ENCODE assay signal across 15 mouse cellular contexts in the genomic region with DNA sequence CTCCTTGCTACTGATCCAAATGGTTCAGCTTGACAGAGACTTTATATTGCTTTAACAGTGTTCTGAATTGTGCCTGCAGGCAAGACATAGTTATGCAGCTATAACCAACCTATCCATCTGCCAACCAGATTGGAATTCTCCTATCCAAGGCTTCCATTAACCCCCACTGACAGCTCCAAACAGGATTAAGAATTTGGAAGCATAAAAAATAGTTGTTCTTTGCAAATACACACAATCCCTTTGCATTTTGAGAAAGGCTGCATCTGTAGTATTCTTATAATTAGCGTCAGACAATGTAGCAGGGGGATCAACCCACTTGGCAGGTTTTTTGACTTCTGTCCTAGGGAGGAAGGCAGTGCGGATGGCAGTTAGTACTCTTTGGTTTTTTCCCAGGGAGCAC.
A peak's percentile ranks its signal among the peaks of the same experiment; 100 is the strongest.
DNase-seq lines count a peak whose midpoint lies in the region; ATAC-seq and TF ChIP-seq lines count a peak whose summit lies in the region.
"Had no signal": no experiment of that assay in that cellular context is flagged by ENCODE, and none has a peak within 500 bp of the region (broad histone marks: within the 10 kb centered on the region; RNA-seq: fewer than 3 reads in every experiment).

No protein-coding gene starts in this region.

- H3K4me3 ChIP-seq in heart, embryonic 13.5 days: peak overlapping the region; percentile 26; the same call in 1 of the 2 replicates
- no peak overlapping the region for H3K4me3 ChIP-seq in stomach, embryonic 16.5 days (replicated peaks; ENCODE audit: low read length)
- H3K4me3 ChIP-seq in stomach, postnatal 0 days (ENCODE audit: low read depth, low read length): no peak overlapping the region
- peak overlapping the region; percentile 48 to 68 for H3K4me3 ChIP-seq in liver, embryonic 14.5 days (ENCODE audit: insufficient read depth in 1 of 2, low read depth in 2 of 2, low read length in 2 of 2)
- H3K4me3 ChIP-seq: embryonic facial prominence, embryonic 12.5 days had no signal

- H3K9ac ChIP-seq in heart, embryonic 13.5 days: no peak overlapping the region
- H3K9ac ChIP-seq in stomach, embryonic 16.5 days (ENCODE audit: low read length): no peak overlapping the region
- H3K9ac ChIP-seq in stomach, postnatal 0 days (ENCODE audit: low read length): no peak overlapping the region
- H3K9ac ChIP-seq in liver, embryonic 14.5 days (replicated peaks): peak overlapping the region; percentile 93
- H3K9ac ChIP-seq: embryonic facial prominence, embryonic 12.5 days had no signal

- no peaks in the 10 kb centered on the region for H3K9me3 ChIP-seq in heart, embryonic 13.5 days
- H3K9me3 ChIP-seq in stomach, embryonic 16.5 days (replicated peaks; ENCODE audit: control insufficient read depth, low read length): no peaks in the 10 kb centered on the region
- H3K9me3 ChIP-seq in stomach, postnatal 0 days (ENCODE audit: control insufficient read depth, low read length): no peaks in the 10 kb centered on the region
- no peaks in the 10 kb centered on the region for H3K9me3 ChIP-seq in liver, embryonic 14.5 days (ENCODE audit: control insufficient read depth, low read length)
- H3K9me3 ChIP-seq: embryonic facial prominence, embryonic 12.5 days had no signal

- peaks cover 15% of the 10 kb centered on the region for H3K4me1 ChIP-seq in heart, embryonic 13.5 days
- peaks cover 14% of the 10 kb centered on the region for H3K4me1 ChIP-seq in stomach, embryonic 16.5 days (ENCODE audit: control insufficient read depth, insufficient read depth, low read length)
- H3K4me1 ChIP-seq in stomach, postnatal 0 days (replicated peaks; ENCODE audit: control insufficient read depth, insufficient read depth): no peaks in the 10 kb centered on the region
- H3K4me1 ChIP-seq in liver, embryonic 14.5 days (replicated peaks; ENCODE audit: control insufficient read depth in 2 of 2, insufficient read depth in 2 of 2, low read length in 1 of 2): peaks cover 26 to 29% of the 10 kb centered on the region in 2 experiments

- peaks cover 1% of the 10 kb centered on the region; the same call in 1 of the 2 replicates for H3K36me3 ChIP-seq in heart, embryonic 13.5 days
- no peaks in the 10 kb centered on the region for H3K36me3 ChIP-seq in stomach, embryonic 16.5 days (ENCODE audit: control insufficient read depth, insufficient read depth, low read length)
- no peaks in the 10 kb centered on the region for H3K36me3 ChIP-seq in stomach, postnatal 0 days (ENCODE audit: control insufficient read depth, insufficient read depth, low read length)
- peaks cover 2% of the 10 kb centered on the region for H3K36me3 ChIP-seq in liver, embryonic 14.5 days (replicated peaks; ENCODE audit: control insufficient read depth, insufficient read depth, low read depth)
- H3K36me3 ChIP-seq: embryonic facial prominence, embryonic 12.5 days had no signal

- TF ChIP-seq CTCF in stomach, postnatal 0 days (IDR thresholded peaks at IDR 0.05; ENCODE audit: low read depth): no peak
- no peak for TF ChIP-seq CTCF in liver, embryonic 14.5 days (IDR thresholded peaks at IDR 0.05; ENCODE audit: low read depth)

- WGBS in heart, embryonic 13.5 days: 88% methylated on average over 2 of the region's 2 CpGs
- WGBS in stomach, embryonic 16.5 days: 66% methylated on average over 2 of the region's 2 CpGs
- WGBS in stomach, postnatal 0 days: 32% methylated on average over 2 of the region's 2 CpGs
- 86% methylated on average over 2 of the region's 2 CpGs for WGBS in liver, embryonic 14.5 days (ENCODE audit: insufficient replicate concordance)

- ATAC-seq in heart, embryonic 13.5 days (ENCODE audit: extremely low read depth, insufficient number of reproducible peaks, low FRiP score, low TSS enrichment): no peak
- ATAC-seq in stomach, embryonic 16.5 days (ENCODE audit: insufficient read depth, low FRiP score): no peak
- ATAC-seq in stomach, postnatal 0 days (ENCODE audit: low FRiP score, low TSS enrichment): no peak
- ATAC-seq in liver, embryonic 14.5 days (ENCODE audit: insufficient read depth): no peak
- ATAC-seq in granulocyte monocyte progenitor cell, adult 5-6 weeks (replicated peaks; ENCODE audit: poor library complexity, severe bottlenecking): no peak
- ATAC-seq in megakaryocyte-erythroid progenitor cell, adult 5-6 weeks (replicated peaks; ENCODE audit: low FRiP score, low TSS enrichment, poor library complexity, severe bottlenecking): no peak

- no peak for TF ChIP-seq EP300 in stomach, postnatal 0 days (optimal IDR thresholded peaks at IDR 0.05)
- no peak for TF ChIP-seq EP300 in liver, embryonic 14.5 days (IDR thresholded peaks at IDR 0.05; ENCODE audit: low read depth)

- peak overlapping the region; percentile 47 for H3K4me2 ChIP-seq in heart, embryonic 13.5 days
- H3K4me2 ChIP-seq in stomach, embryonic 16.5 days (ENCODE audit: low read depth, low read length): no peak overlapping the region
- H3K4me2 ChIP-seq in stomach, postnatal 0 days (replicated peaks; ENCODE audit: low read depth): no peak overlapping the region
- peak overlapping the region; percentile 79 for H3K4me2 ChIP-seq in liver, embryonic 14.5 days (ENCODE audit: low read depth)
- H3K4me2 ChIP-seq: embryonic facial prominence, embryonic 12.5 days had no signal

- H3K27me3 ChIP-seq in heart, embryonic 13.5 days (replicated peaks): no peaks in the 10 kb centered on the region
- H3K27me3 ChIP-seq in stomach, embryonic 16.5 days (ENCODE audit: control insufficient read depth, insufficient read depth, low read length): no peaks in the 10 kb centered on the region
- H3K27me3 ChIP-seq in stomach, postnatal 0 days (ENCODE audit: control insufficient read depth, insufficient read depth, low read length): no peaks in the 10 kb centered on the region
- no peaks in the 10 kb centered on the region for H3K27me3 ChIP-seq in liver, embryonic 14.5 days (ENCODE audit: control insufficient read depth, insufficient read depth, low read length)
- H3K27me3 ChIP-seq: embryonic facial prominence, embryonic 12.5 days had no signal

- no peak overlapping the region for H3K27ac ChIP-seq in heart, embryonic 13.5 days (replicated peaks)
- 0 out of 2 replicates have a peak overlapping the region, but pooled peaks have one; percentile 11 for H3K27ac ChIP-seq in stomach, embryonic 16.5 days (ENCODE audit: low read length)
- H3K27ac ChIP-seq in stomach, postnatal 0 days (replicated peaks): no peak overlapping the region
- H3K27ac ChIP-seq in liver, embryonic 14.5 days: peak overlapping the region; percentile 49
- H3K27ac ChIP-seq: embryonic facial prominence, embryonic 12.5 days had no signal

- DNase-seq in heart, postnatal 4 days: no peak
- DNase-seq in stomach, postnatal 0 days (ENCODE audit: low spot score): no peak
- DNase-seq in liver, embryonic 14.5 days (ENCODE audit: low read depth in 3 of 3, low spot score in 3 of 3): no peak
- DNase-seq: cerebellum, adult 11 months; cerebellum, postnatal 36 days; kidney, adult 2 months; kidney, postnatal 36 days; layer of hippocampus, postnatal 36 days; right cerebral cortex, postnatal 14 days; thymus, adult 2 months had no signal

Comparison
In these comparisons a context has a peak if more than half of its experiments do, and no peak if none do; other contexts are left out.
1. H3K27ac ChIP-seq: peak in stomach, embryonic 16.5 days (single experiment) and liver, embryonic 14.5 days (single experiment); none in heart, embryonic 13.5 days (single experiment) and stomach, postnatal 0 days (single experiment).
2. H3K4me2 ChIP-seq: peak in heart, embryonic 13.5 days (single experiment) and liver, embryonic 14.5 days (single experiment); none in stomach, embryonic 16.5 days (single experiment) and stomach, postnatal 0 days (single experiment).
3. H3K4me3 ChIP-seq: peak in heart, embryonic 13.5 days (single experiment) and liver, embryonic 14.5 days (2 of 2); none in stomach, embryonic 16.5 days (single experiment) and stomach, postnatal 0 days (single experiment).